ENCODE assay signal across 18 mouse cellular contexts in genomic region chr16:24506237-24506636, GRCm38 (mm10).
A peak's percentile ranks its signal among the peaks of the same experiment; 100 is the strongest.
DNase-seq lines count a peak whose midpoint lies in the region; ATAC-seq and TF ChIP-seq lines count a peak whose summit lies in the region.
"Had no signal": no experiment of that assay in that cellular context is flagged by ENCODE, and none has a peak within 500 bp of the region (broad histone marks: within the 10 kb centered on the region; RNA-seq: fewer than 3 reads in every experiment).

No protein-coding gene starts in this region.

- in situ Hi-C loops in CH12.LX (cut with MboI; ENCODE audit: low pct_ligation_motif_present, low pct_unique_long_range_greater_than_20kb, low sequenced_read_pairs), result no loop called here

- H3K9me3 ChIP-seq in embryonic facial prominence, embryonic 13.5 days, result no peaks in the 10 kb centered on the region
- no peaks in the 10 kb centered on the region for H3K9me3 ChIP-seq in embryonic facial prominence, embryonic 10.5 days
- no peaks in the 10 kb centered on the region for H3K9me3 ChIP-seq in CH12.LX (replicated peaks; ENCODE audit: low read length)
- H3K9me3 ChIP-seq: embryonic facial prominence, embryonic 12.5 days; embryonic facial prominence, embryonic 15.5 days; forebrain, embryonic 13.5 days; forebrain, embryonic 15.5 days had no signal

- H3K27ac ChIP-seq in embryonic facial prominence, embryonic 13.5 days, result 0 out of 2 replicates have a peak overlapping the region, but pooled peaks have one; percentile 28
- H3K27ac ChIP-seq in embryonic facial prominence, embryonic 10.5 days (replicated peaks), result no peak overlapping the region
- H3K27ac ChIP-seq in CH12.LX (ENCODE audit: insufficient read depth, low read depth), result no peak overlapping the region
- H3K27ac ChIP-seq: embryonic facial prominence, embryonic 12.5 days; embryonic facial prominence, embryonic 15.5 days; forebrain, embryonic 13.5 days; forebrain, embryonic 15.5 days had no signal

- TF ChIP-seq POLR2A in CH12.LX (IDR thresholded peaks at IDR 0.05; ENCODE audit: low read depth, low read length), result no peak

- H3K4me1 ChIP-seq in embryonic facial prominence, embryonic 13.5 days, result peaks cover 25% of the 10 kb centered on the region
- peaks cover 27% of the 10 kb centered on the region for H3K4me1 ChIP-seq in embryonic facial prominence, embryonic 10.5 days
- H3K4me1 ChIP-seq in CH12.LX (ENCODE audit: control insufficient read depth in 1 of 2, insufficient read depth in 2 of 2), result peaks cover 22 to 48% of the 10 kb centered on the region in 2 experiments

- intact Hi-C loops in gastrocnemius, postnatal 14 days (cut with DNase I; ENCODE audit: low total_unique reads), result loop anchor here (10.0 kb wide), 1 partner anchor 59 kb away; no protein-coding TSS in a partner anchor

- no peaks in the 10 kb centered on the region for H3K27me3 ChIP-seq in embryonic facial prominence, embryonic 13.5 days
- H3K27me3 ChIP-seq in embryonic facial prominence, embryonic 10.5 days (replicated peaks; ENCODE audit: low read depth, poor library complexity, severe bottlenecking), result no peaks in the 10 kb centered on the region
- no peaks in the 10 kb centered on the region for H3K27me3 ChIP-seq in CH12.LX (replicated peaks)
- H3K27me3 ChIP-seq: embryonic facial prominence, embryonic 12.5 days; embryonic facial prominence, embryonic 15.5 days; forebrain, embryonic 13.5 days; forebrain, embryonic 15.5 days had no signal

- no peak for TF ChIP-seq CTCF in CH12.LX (conservative IDR thresholded peaks at IDR 0.05 in 1 of 2, IDR thresholded peaks at IDR 0.05 in 1 of 2; ENCODE audit: low read depth in 2 of 2, low read length in 2 of 2)

- ATAC-seq in embryonic facial prominence, embryonic 13.5 days (ENCODE audit: insufficient number of reproducible peaks, insufficient read depth, low FRiP score, low TSS enrichment, low read depth), result no peak
- ATAC-seq: forebrain, embryonic 13.5 days; forebrain, embryonic 15.5 days; forebrain, postnatal 0 days had no signal

- no peaks in the 10 kb centered on the region for H3K79me2 ChIP-seq in CH12.LX (replicated peaks; ENCODE audit: control insufficient read depth, extremely low read depth, insufficient read depth, poor library complexity, severe bottlenecking)

- no peak overlapping the region for H3K4me2 ChIP-seq in embryonic facial prominence, embryonic 13.5 days
- H3K4me2 ChIP-seq in CH12.LX (ENCODE audit: insufficient read depth, low read depth, poor library complexity, severe bottlenecking), result peak overlapping the region; percentile 79; the same call in 1 of the 2 replicates
- H3K4me2 ChIP-seq: embryonic facial prominence, embryonic 12.5 days; embryonic facial prominence, embryonic 15.5 days; forebrain, embryonic 13.5 days; forebrain, embryonic 15.5 days had no signal

- H3K9ac ChIP-seq in embryonic facial prominence, embryonic 13.5 days, result no peak overlapping the region
- H3K9ac ChIP-seq in CH12.LX (ENCODE audit: insufficient read depth, low read depth), result no peak overlapping the region
- H3K9ac ChIP-seq: embryonic facial prominence, embryonic 12.5 days; embryonic facial prominence, embryonic 15.5 days; forebrain, embryonic 13.5 days; forebrain, embryonic 15.5 days; forebrain, postnatal 0 days had no signal

- H3K36me3 ChIP-seq in embryonic facial prominence, embryonic 13.5 days, result no peaks in the 10 kb centered on the region
- no peaks in the 10 kb centered on the region for H3K36me3 ChIP-seq in embryonic facial prominence, embryonic 10.5 days (replicated peaks)
- H3K36me3 ChIP-seq in CH12.LX (replicated peaks in 1 of 2; ENCODE audit: control insufficient read depth in 1 of 2, insufficient read depth in 1 of 2, low read length in 1 of 2), result no peaks in the 10 kb centered on the region
- H3K36me3 ChIP-seq: embryonic facial prominence, embryonic 12.5 days; embryonic facial prominence, embryonic 15.5 days; forebrain, embryonic 15.5 days had no signal

- DNase-seq in embryonic facial prominence, embryonic 10.5 days (ENCODE audit: low spot score), result no peak
- no peak for DNase-seq in CH12.LX (ENCODE audit: extremely low read depth)
- peak; percentile 24 for DNase-seq in induced T-regulatory cell, adult 2 months (ENCODE audit: low read depth)
- no peak for DNase-seq in gastrocnemius, postnatal 14 days
- DNase-seq: adrenal gland, postnatal 25 days; cerebellum, adult 11 months; cerebellum, adult 18-20 months; cerebellum, adult 8-10 months; cerebellum, adult 9-11 months; cerebellum, postnatal 14 days; cerebellum, postnatal 36 days; embryo, embryonic 11 days; forebrain, postnatal 0 days had no signal

- no peak for TF ChIP-seq EP300 in CH12.LX (IDR thresholded peaks at IDR 0.05; ENCODE audit: low read length)

- WGBS in embryonic facial prominence, embryonic 13.5 days, result 91% methylated on average over 2 of the region's 2 CpGs
- 95% methylated on average over 2 of the region's 2 CpGs for WGBS in embryonic facial prominence, embryonic 10.5 days

- dilution Hi-C loops in CH12.LX (cut with MboI; ENCODE audit: extremely low pct_ligation_motif_present, extremely low pct_unique_long_range_greater_than_20kb, low sequenced_read_pairs), result no loop called here

- no peak for TF ChIP-seq RAD21 in CH12.LX (IDR thresholded peaks at IDR 0.05; ENCODE audit: low read depth, low read length)

- no peak overlapping the region for H3K4me3 ChIP-seq in embryonic facial prominence, embryonic 13.5 days
- no peak overlapping the region for H3K4me3 ChIP-seq in embryonic facial prominence, embryonic 10.5 days
- no peak overlapping the region for H3K4me3 ChIP-seq in CH12.LX (replicated peaks in 1 of 3; ENCODE audit: low read depth in 2 of 3, low read length in 2 of 3, poor library complexity in 1 of 3)
- H3K4me3 ChIP-seq: embryonic facial prominence, embryonic 12.5 days; embryonic facial prominence, embryonic 15.5 days; forebrain, embryonic 13.5 days; forebrain, embryonic 15.5 days had no signal

TF ChIP-seq in CH12.LX, 34 proteins besides CTCF, POLR2A, EP300 and RAD21:
- no peak for TF ChIP-seq NRF1 (IDR thresholded peaks at IDR 0.05; ENCODE audit: low read depth, low read length)
- TF ChIP-seq CHD1 (IDR thresholded peaks at IDR 0.05; ENCODE audit: low read depth, low read length), result no peak
- TF ChIP-seq USF2 (conservative IDR thresholded peaks at IDR 0.05; ENCODE audit: low read depth, low read length), result no peak
- TF ChIP-seq NELFE (IDR thresholded peaks at IDR 0.05; ENCODE audit: low read depth, low read length), result no peak
